Mouse (Mus musculus): Measurements from ENCODE around the gene Slc39a5. TPM values are rescaled to one million over a fixed set of nuclear protein-coding genes. Genes with fewer than 3 reads are reported as not detected.

Slc39a5 gene
- polyA plus RNA-seq, 1 experiment from 2014 or later, result 23.0 TPM

Small RNAs within 50 kb of the gene (microRNA-seq; reads per million reads assigned to microRNA genes)
- gene Gm25361, result not detected
- gene Gm26308, result not detected
- gene Mir6914, result not detected
- 1.1 reads per million for gene Mir6915

Other genes with a start within 250 kb of the Slc39a5 start
- 8.7 and 10.1 TPM in 2 replicates for gene Rbms2, start 220.9 kb downstream of the Slc39a5 start, polyA plus RNA-seq (2016; fragmentation: Nextera tagmentation; extraction: Ambion mirVana)
- 1.8 and 2.8 TPM in 2 replicates for gene Gls2, start 206.8 kb downstream of the Slc39a5 start, polyA plus RNA-seq (2016; fragmentation: Nextera tagmentation; extraction: Ambion mirVana)
- gene Spryd4, start 189.4 kb downstream of the Slc39a5 start, polyA plus RNA-seq (2016; fragmentation: Nextera tagmentation; extraction: Ambion mirVana), result 24.1 and 25.1 TPM in 2 replicates
- not detected in 2 replicates for gene Mip, start 175.4 kb downstream of the Slc39a5 start, polyA plus RNA-seq (2016; fragmentation: Nextera tagmentation; extraction: Ambion mirVana)
- 45.2 and 46.5 TPM in 2 replicates for gene Timeless, start 169.2 kb downstream of the Slc39a5 start, polyA plus RNA-seq (2016; fragmentation: Nextera tagmentation; extraction: Ambion mirVana)
- gene Apon, start 147.1 kb downstream of the Slc39a5 start, polyA plus RNA-seq (2016; fragmentation: Nextera tagmentation; extraction: Ambion mirVana), result 0.31 and 0.51 TPM in 2 replicates
- 27.2 and 28.2 TPM in 2 replicates for gene Apof, start 132.6 kb downstream of the Slc39a5 start, polyA plus RNA-seq (2016; fragmentation: Nextera tagmentation; extraction: Ambion mirVana)
- gene Stat2, start 130.7 kb downstream of the Slc39a5 start, polyA plus RNA-seq (2016; fragmentation: Nextera tagmentation; extraction: Ambion mirVana), result 8.4 and 8.8 TPM in 2 replicates
- gene Il23a, start 102.5 kb downstream of the Slc39a5 start, polyA plus RNA-seq (2016; fragmentation: Nextera tagmentation; extraction: Ambion mirVana), result not detected in 2 replicates
- gene Pan2, start 97.9 kb downstream of the Slc39a5 start, polyA plus RNA-seq (2016; fragmentation: Nextera tagmentation; extraction: Ambion mirVana), result 17.9 and 18.3 TPM in 2 replicates
- gene Cnpy2, start 78.8 kb downstream of the Slc39a5 start, polyA plus RNA-seq (2016; fragmentation: Nextera tagmentation; extraction: Ambion mirVana), result 107 and 114 TPM in 2 replicates
- gene Cs, start 63.5 kb downstream of the Slc39a5 start, polyA plus RNA-seq (2016; fragmentation: Nextera tagmentation; extraction: Ambion mirVana), result 183 and 187 TPM in 2 replicates
- 8.7 and 8.9 TPM in 2 replicates for gene Coq10a, start 32.2 kb downstream of the Slc39a5 start, polyA plus RNA-seq (2016; fragmentation: Nextera tagmentation; extraction: Ambion mirVana)
- 9.3 TPM in 2 replicates for gene Ankrd52, start 24.1 kb downstream of the Slc39a5 start, polyA plus RNA-seq (2016; fragmentation: Nextera tagmentation; extraction: Ambion mirVana)
- gene Nabp2, start 10.3 kb upstream of the Slc39a5 start, polyA plus RNA-seq (2016; fragmentation: Nextera tagmentation; extraction: Ambion mirVana), result 64.1 and 66.1 TPM in 2 replicates
- gene Rnf41, start 10.4 kb upstream of the Slc39a5 start, polyA plus RNA-seq (2016; fragmentation: Nextera tagmentation; extraction: Ambion mirVana), result 14.2 and 14.8 TPM in 2 replicates
- gene Smarcc2, start 58.0 kb upstream of the Slc39a5 start, polyA plus RNA-seq (2016; fragmentation: Nextera tagmentation; extraction: Ambion mirVana), result 34.9 and 40.3 TPM in 2 replicates
- gene Myl6, start 92.9 kb upstream of the Slc39a5 start, polyA plus RNA-seq (2016; fragmentation: Nextera tagmentation; extraction: Ambion mirVana), result 533 and 540 TPM in 2 replicates
- 1.3 and 1.6 TPM in 2 replicates for gene Myl6b, start 97.5 kb upstream of the Slc39a5 start, polyA plus RNA-seq (2016; fragmentation: Nextera tagmentation; extraction: Ambion mirVana)
- 15.0 and 16.0 TPM in 2 replicates for gene Esyt1, start 124.6 kb upstream of the Slc39a5 start, polyA plus RNA-seq (2016; fragmentation: Nextera tagmentation; extraction: Ambion mirVana)
- gene Zc3h10, start 146.5 kb upstream of the Slc39a5 start, polyA plus RNA-seq (2016; fragmentation: Nextera tagmentation; extraction: Ambion mirVana), result 7.7 and 8.1 TPM in 2 replicates
- gene Rpl41, start 148.1 kb upstream of the Slc39a5 start, polyA plus RNA-seq (2016; fragmentation: Nextera tagmentation; extraction: Ambion mirVana), result 2,924 and 3,037 TPM in 2 replicates
- gene Pa2g4, start 164.8 kb upstream of the Slc39a5 start, polyA plus RNA-seq (2016; fragmentation: Nextera tagmentation; extraction: Ambion mirVana), result 233 and 242 TPM in 2 replicates
- gene Erbb3, start 188.4 kb upstream of the Slc39a5 start, polyA plus RNA-seq (2016; fragmentation: Nextera tagmentation; extraction: Ambion mirVana), result 1.8 TPM in 2 replicates
- gene Rps26, start 225.5 kb upstream of the Slc39a5 start, polyA plus RNA-seq (2016; fragmentation: Nextera tagmentation; extraction: Ambion mirVana), result 555 and 561 TPM in 2 replicates
- gene Ikzf4, start 244.8 kb upstream of the Slc39a5 start, polyA plus RNA-seq (2016; fragmentation: Nextera tagmentation; extraction: Ambion mirVana), result 0.41 and 0.42 TPM in 2 replicates